Mouse (Mus musculus) heart, postnatal 0 days (tissue): ENCODE data around the gene Lrp8.

Experiments used
- CTCF ChIP-seq: IDR thresholded peaks from 2 replicates; pipeline ENCODE4 v1.5.1; 2016; ENCODE audit warnings: antibody characterized with exemption, control low read depth, low read depth
- EP300 ChIP-seq: IDR thresholded peaks from 2 replicates; pipeline ENCODE4 v1.6.1; 2016; ENCODE audit warnings: antibody characterized with exemption, low read depth

DNA sequence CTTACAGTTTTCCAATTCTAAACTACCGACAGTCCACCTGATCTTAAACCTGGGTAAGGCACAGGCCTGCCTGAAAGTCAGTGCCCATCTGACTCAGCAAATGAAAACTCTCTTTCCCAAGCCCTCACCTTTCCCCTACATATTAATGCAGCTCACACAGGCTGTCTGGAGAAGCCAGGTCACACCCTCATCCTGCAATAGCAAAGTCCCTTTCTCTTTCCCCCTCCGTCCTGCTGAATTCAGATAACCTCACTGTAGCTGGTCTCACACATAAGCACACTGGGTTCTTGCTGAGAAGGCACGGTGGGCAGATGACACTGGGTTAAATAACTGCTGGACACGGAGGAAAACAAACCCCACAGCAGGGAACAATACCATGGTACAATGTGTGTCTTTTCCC, 119.9 kb downstream of the Lrp8 start:
- no peak for TF ChIP-seq CTCF
- TF ChIP-seq EP300 = no peak
